Mouse (Mus musculus) midbrain, embryonic 16.5 days (tissue): ENCODE data around the gene Ndufs8. TPM values are rescaled to one million over a fixed set of nuclear protein-coding genes. Genes with fewer than 3 reads are reported as not detected.

Experiments used
- ATAC-seq: fragments of 200-750 bp; cut with Nextera tagmentation; 2 replicates; pipeline ENCODE4 v1.8.0; 2017; ENCODE audit warnings: moderate TSS enrichment
- H3K27ac ChIP-seq: fragments of 300-500 bp; sonication (generic); 2 replicates; pipeline ENCODE4 v1.5.1; 2014; ENCODE audit warnings: mild to moderate bottlenecking, low read length, mixed read lengths
- H3K27me3 ChIP-seq: fragments of 300-500 bp; sonication (generic); 2 replicates; pipeline ENCODE4 v1.6.1; 2014; ENCODE audit warnings: low read depth, low read length, mixed read lengths; ENCODE audit not compliant: control insufficient read depth, insufficient read depth
- H3K36me3 ChIP-seq: fragments of 300-500 bp; sonication (generic); 2 replicates; pipeline ENCODE4 v1.6.1; 2014; ENCODE audit warnings: mild to moderate bottlenecking, low read length, moderate library complexity, mixed read lengths; ENCODE audit not compliant: control insufficient read depth, insufficient read depth
- H3K4me1 ChIP-seq: fragments of 300-500 bp; sonication (generic); 2 replicates; pipeline ENCODE4 v1.6.1; 2014; ENCODE audit warnings: mild to moderate bottlenecking, low read length, mixed read lengths; ENCODE audit not compliant: control insufficient read depth, insufficient read depth
- H3K4me2 ChIP-seq: fragments of 300-500 bp; sonication (generic); 2 replicates; pipeline ENCODE4 v1.6.1; 2014; ENCODE audit warnings: mild to moderate bottlenecking, low read length, mixed read lengths
- H3K4me3 ChIP-seq: fragments of 300-500 bp; sonication (generic); 2 replicates; pipeline ENCODE4 v1.5.1; 2014; ENCODE audit warnings: low read depth, mild to moderate bottlenecking, low read length, moderate library complexity, mixed read lengths
- H3K9ac ChIP-seq: fragments of 300-500 bp; sonication (generic); 2 replicates; pipeline ENCODE4 v1.6.1; 2014; ENCODE audit warnings: low read depth, low read length, mixed read lengths
- H3K9me3 ChIP-seq: fragments of 300-500 bp; sonication (generic); replicated peaks from 2 replicates; pipeline ENCODE4 v1.6.1; 2014; ENCODE audit warnings: mild to moderate bottlenecking, low read length, mixed read lengths; ENCODE audit not compliant: control insufficient read depth, poor library complexity, severe bottlenecking
- WGBS: fragments of 180-500 bp; shearing (Covaris S2); extraction: QIAGEN DNeasy Blood & Tissue Kit; methylation state at CpG from one replicate; pipeline ENCODE4 v1.1.7; 2014; 5-methylcytosine and 5-hydroxymethylcytosine counted together
- polyA plus RNA-seq: library from polyadenylated mRNA; unstranded; fragments of >200 nt; fragmentation: Nextera tagmentation; extraction: Ambion mirVana; gene quantifications from 2 replicates; pipeline ENCODE4 v1.2.1, GENCODE M21; 2015

Ndufs8 gene
- polyA plus RNA-seq, 1 experiment from 2014 or later: 245 TPM

DNA sequence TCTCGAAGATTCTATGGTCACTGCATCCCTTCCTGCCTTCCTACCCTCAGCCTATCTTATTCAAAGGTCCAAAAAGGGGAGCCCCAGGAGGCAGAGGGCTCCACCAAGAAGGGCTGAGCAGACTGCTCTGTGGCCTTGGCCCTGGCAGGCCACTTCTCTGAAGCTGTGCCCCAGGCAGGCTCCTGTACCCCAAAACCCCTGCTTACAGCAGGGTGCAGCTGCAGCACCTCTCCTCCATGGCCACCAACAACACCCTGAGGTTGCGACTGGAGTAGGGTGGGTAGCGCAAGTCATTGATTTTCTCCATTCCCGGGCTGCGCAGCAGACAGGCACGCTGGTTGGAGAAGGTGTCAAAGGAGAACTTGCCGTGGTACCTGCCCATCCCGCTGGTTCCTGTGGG, 1.1 kb upstream of the Ndufs8 start:
- Histone ChIP-seq H3K4me3 (peak overlapping the region; percentile 57), H3K27me3 (no peaks in the 10 kb centered on the region), H3K4me1 (peaks cover 16% of the 10 kb centered on the region), H3K27ac (no peak overlapping the region), H3K36me3 (peaks cover 13% of the 10 kb centered on the region), H3K9me3 (no peaks in the 10 kb centered on the region), H3K4me2 (peak overlapping the region; percentile 62), H3K9ac (0 out of 2 replicates have a peak overlapping the region, but pooled peaks have one; percentile 65)
- 87% methylated on average over 8 of the region's 8 CpGs for whole genome bisulfite sequencing
- ATAC-seq: no peak

DNA sequence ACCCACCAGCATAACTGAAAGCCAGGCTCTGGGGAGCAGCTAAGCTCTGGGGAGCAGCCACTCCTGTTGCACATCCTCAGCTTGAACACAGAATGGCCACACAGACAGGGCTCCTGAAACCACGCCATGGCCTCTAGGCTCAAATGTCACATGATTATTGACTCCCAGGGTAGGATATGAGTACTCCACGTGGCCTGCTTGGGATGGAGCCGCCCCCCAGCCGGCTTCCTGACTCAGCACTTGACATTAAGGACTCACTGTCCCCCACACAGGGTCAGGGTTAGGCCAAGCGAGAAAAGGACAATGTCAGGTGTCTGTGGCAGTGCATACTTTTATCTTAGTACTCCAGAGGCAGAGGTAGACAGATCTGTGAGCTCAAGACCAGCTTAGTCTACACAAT, 2.4 kb downstream of the Ndufs8 start:
- H3K4me1 ChIP-seq: peaks cover 24% of the 10 kb centered on the region
- no peak overlapping the region for H3K4me3 ChIP-seq
- no peak overlapping the region for H3K4me2 ChIP-seq
- H3K27me3 ChIP-seq: no peaks in the 10 kb centered on the region; the same call in 1 of the 2 replicates
- ATAC-seq: no peak
- peaks cover 17% of the 10 kb centered on the region for H3K36me3 ChIP-seq
- H3K27ac ChIP-seq: no peak overlapping the region
- H3K9me3 ChIP-seq: no peaks in the 10 kb centered on the region
- no peak overlapping the region for H3K9ac ChIP-seq
- 84% methylated on average over 5 of the region's 5 CpGs for WGBS

DNA sequence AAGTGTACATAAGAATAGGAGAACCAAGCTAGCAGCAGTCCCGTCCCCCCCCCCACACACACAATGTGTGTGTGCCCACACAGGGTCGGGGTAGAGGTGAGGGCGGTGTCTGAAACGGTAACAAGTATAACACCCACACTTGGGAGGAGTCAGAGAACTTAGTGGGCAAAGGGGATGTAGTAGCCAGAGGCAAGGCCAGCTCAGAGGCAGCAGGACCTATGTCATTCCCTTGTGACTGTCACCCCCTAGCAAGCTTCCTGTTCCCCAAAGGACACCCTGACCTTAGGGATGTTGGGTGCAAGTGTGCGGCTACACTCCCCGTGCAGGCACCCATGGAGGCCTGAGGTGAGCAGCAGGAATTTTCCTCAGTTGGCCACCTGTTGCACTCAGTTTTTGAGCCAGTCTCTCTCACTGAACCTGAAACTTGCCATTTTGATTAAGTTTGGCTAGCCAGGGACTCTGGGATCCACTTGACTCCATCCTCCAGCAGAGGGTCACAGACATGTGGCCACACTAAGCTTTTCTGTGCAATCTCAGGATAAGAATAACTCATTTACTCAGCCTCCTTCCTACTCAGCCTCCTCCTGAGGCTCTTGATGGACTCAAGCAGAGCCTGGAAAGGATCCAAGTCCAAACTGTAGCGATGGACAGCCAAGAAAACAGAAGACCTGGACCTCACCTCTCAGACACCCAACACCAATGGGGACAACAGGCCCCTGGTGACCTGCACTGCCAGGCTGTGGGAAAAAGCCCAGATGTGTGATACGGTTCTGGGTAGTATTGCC, 4.5 kb downstream of the Ndufs8 start:
- Histone ChIP-seq H3K4me2 (peak overlapping the region; percentile 66; the same call in 1 of the 2 replicates), H3K9me3 (no peaks in the 10 kb centered on the region), H3K4me1 (peaks cover 17% of the 10 kb centered on the region), H3K27me3 (no peaks in the 10 kb centered on the region; the same call in 1 of the 2 replicates), H3K9ac (no peak overlapping the region), H3K4me3 (no peak overlapping the region), H3K27ac (no peak overlapping the region), H3K36me3 (peaks cover 17% of the 10 kb centered on the region)
- WGBS: 86% methylated on average over 8 of the region's 8 CpGs
- no peak for ATAC-seq

DNA sequence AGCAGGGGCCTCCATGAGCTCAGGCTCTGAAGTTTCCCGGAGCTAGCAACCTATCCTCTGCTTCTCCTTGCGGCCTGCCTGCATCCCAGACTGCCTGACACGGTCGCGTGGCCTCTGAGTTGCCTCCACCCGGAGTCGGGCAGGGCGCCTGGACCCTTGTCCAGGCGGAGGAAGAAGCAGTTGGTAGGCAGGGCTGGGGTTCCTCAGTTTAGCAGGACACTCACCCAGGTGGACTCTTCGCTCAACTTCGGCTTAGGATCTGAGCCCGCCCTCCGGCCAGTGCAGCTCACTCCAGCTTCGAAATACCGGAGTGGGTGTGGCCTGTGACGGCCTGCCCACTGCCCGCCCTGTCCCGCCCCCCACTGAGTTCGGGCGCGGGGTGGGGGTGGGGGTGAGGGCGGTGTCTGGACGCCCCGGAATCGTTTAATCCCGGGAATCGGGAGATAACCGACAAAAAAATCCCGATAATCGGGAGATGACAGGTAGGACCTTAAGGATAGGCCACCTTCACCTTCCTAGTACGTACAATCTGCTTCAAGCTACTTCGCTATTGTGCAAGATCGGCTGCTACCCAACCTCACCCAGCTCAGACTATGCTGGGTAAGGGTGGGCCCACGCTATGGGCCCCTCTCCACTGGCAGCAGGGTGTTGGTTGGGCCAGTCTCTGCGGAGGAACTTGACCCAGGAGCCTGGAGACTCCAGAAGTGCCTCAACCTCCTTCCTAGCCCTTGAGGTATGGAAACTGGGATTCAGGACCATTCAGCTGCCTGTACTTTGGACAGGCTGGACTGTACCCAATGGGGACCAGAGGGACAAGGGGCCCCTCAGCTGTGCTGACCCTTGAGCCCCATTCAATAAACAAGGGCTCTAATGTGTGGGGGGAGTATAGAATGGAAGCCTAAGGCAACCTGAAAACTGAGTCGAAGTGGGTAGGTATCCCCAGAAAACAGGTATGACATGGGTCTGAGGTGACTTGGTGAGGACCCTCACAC, 5.5 kb downstream of the Ndufs8 start, which contains the start of gene Tcirg1:
Tcirg1 (minus strand) TSS at position 339 of the 992 bp plus-strand sequence.
- Histone ChIP-seq H3K27me3 (no peaks in the 10 kb centered on the region; the same call in 1 of the 2 replicates), H3K4me1 (peaks cover 17% of the 10 kb centered on the region), H3K9me3 (no peaks in the 10 kb centered on the region), H3K27ac (no peak within 1 kb of the TSS), H3K4me3 (peak within 1 kb of the TSS; percentile 36), H3K36me3 (peaks cover 17% of the 10 kb centered on the region), H3K9ac (peak within 1 kb of the TSS; percentile 57), H3K4me2 (peak within 1 kb of the TSS; percentile 66)
- 6% methylated on average over 36 of the region's 36 CpGs for WGBS
- peak; percentile 61 for ATAC-seq

DNA sequence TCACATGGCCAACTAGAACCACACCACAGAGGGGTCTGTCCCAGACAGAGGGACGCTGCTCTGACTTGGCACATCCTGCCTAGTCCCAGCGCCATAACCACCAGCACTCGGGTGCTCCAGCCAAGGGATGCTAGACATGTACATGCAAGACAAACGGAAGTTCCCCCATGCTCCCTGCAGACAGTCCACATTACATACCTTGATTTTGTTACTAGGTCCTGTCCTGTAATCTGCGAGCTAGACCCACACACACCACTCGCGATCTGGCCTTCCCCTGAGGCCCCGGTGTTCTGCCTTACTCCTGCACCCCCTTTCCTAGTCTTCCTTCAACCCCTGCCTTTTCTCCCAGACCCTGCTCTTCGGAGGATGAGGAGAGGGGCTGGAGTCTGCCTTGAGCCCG, 6.2 kb downstream of the Ndufs8 start:
- Histone ChIP-seq H3K4me3 (peak overlapping the region; percentile 36), H3K27ac (no peak overlapping the region), H3K4me1 (peaks cover 9% of the 10 kb centered on the region), H3K4me2 (peak overlapping the region; percentile 66), H3K27me3 (no peaks in the 10 kb centered on the region; the same call in 1 of the 2 replicates), H3K9ac (peak overlapping the region; percentile 57), H3K9me3 (no peaks in the 10 kb centered on the region), H3K36me3 (peaks cover 17% of the 10 kb centered on the region)
- ATAC-seq: no peak
- 40% methylated on average over 10 of the region's 10 CpGs for WGBS

DNA sequence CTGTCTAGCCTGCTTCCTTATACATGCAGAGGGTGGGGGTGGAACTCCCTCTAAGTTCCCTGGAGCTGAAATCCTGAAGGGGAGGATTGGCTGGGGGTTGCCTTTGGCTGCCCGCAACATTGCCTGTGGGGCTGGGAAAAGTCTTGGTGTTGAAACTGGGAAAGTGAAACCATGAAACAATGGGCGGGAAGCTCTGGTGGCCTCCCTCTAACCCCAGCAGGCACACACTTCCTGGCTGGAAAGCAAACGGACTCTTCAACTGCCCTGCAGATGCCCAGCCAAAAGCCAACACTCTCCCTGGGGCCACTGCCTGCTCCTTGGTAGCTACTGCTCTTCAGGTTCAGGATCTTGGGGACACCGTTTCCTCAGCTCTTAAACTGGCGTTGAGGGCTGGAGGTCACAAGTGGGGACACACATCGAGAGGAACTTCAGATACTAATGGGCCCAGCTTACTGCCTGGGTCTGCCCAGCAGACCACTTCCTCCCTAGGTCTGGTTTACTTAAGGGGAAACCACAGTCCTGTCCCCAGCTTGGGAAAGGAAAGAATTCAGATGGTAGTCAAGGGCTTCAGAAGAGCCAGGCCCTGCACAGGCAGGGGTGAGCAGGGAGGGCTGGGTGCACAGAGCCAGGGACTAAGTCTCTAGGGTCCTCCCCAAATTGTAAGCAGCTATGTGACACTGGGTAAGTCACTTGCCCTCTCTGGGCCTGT, 7.2 kb downstream of the Ndufs8 start:
- 65% methylated on average over 6 of the region's 6 CpGs for WGBS
- no peak overlapping the region for H3K27ac ChIP-seq
- no peaks in the 10 kb centered on the region for H3K9me3 ChIP-seq
- peaks cover 8% of the 10 kb centered on the region for H3K4me1 ChIP-seq
- no peak overlapping the region for H3K4me3 ChIP-seq
- H3K36me3 ChIP-seq: peaks cover 14% of the 10 kb centered on the region
- no peaks in the 10 kb centered on the region; the same call in 1 of the 2 replicates for H3K27me3 ChIP-seq
- peak overlapping the region; percentile 26; the same call in 1 of the 2 replicates for H3K4me2 ChIP-seq
- H3K9ac ChIP-seq: no peak overlapping the region
- no peak for ATAC-seq

DNA sequence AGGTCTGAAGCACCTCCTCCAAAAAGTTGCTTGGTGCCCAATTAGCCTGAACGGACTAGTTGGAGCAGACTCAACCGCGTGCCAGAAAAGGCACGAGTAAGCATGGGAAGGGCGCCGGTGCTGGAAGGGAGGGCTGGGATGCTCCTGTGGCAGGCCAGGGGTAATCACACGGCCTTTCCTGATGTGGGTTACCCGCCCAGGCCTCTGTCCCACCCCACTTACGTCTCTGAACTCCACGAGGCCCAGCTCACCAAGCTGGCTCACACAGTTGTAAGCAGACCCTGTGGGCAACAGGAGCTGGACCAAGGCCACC, 8.3 kb downstream of the Ndufs8 start:
- Histone ChIP-seq H3K36me3 (peaks cover 10% of the 10 kb centered on the region; the same call in 1 of the 2 replicates), H3K27ac (no peak overlapping the region), H3K4me3 (no peak overlapping the region), H3K4me1 (peaks cover 8% of the 10 kb centered on the region), H3K9ac (no peak overlapping the region), H3K27me3 (no peaks in the 10 kb centered on the region; the same call in 1 of the 2 replicates), H3K4me2 (no peak overlapping the region), H3K9me3 (no peaks in the 10 kb centered on the region)
- 68% methylated on average over 10 of the region's 10 CpGs for WGBS
- ATAC-seq: no peak

DNA sequence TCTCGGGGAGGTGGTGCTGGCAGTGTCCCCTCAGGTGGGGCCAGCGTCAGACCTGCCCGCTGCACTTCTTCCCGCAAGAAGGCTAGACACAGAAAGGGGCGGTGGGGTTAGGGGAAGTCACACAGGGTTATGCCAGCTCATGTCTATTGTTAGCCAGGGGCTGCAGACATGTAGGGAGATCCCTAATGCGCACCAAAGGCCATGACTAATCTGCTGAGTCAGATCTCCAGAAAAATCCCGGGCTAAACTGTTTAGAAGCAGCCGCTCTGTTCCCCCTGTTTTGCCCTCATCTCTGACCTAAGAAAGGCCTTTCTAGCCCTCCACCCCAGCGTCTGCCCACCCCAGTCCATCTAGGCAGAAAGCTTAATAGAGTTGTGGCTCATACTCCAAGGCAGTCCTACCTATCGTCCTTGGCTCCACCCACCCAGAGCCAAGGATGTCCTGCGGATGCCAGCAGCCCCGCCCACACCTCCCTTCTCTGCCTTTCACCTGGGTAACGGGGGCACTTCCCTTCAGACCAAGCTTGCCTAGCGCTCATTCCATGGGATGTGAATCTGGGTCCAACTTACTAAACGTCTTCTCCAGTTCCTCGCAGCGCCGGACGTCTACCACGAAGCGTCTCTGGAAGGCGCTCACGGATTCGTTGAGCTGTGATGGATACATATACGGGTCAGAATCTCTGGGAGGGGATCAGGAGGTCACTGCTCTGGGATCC, 8.8 kb downstream of the Ndufs8 start:
- Histone ChIP-seq H3K9me3 (no peaks in the 10 kb centered on the region), H3K27ac (no peak overlapping the region), H3K36me3 (peaks cover 4% of the 10 kb centered on the region; the same call in 1 of the 2 replicates), H3K4me3 (no peak overlapping the region), H3K27me3 (no peaks in the 10 kb centered on the region; the same call in 1 of the 2 replicates), H3K4me2 (no peak overlapping the region), H3K9ac (no peak overlapping the region), H3K4me1 (peaks cover 8% of the 10 kb centered on the region)
- 54% methylated on average over 25 of the region's 25 CpGs for whole genome bisulfite sequencing
- no peak for ATAC-seq
